Mouse (Mus musculus) lung, postnatal 36 days (tissue): ENCODE measurements around the gene Zfhx3.

Experiments used
- DNase-seq: peaks from one replicate; pipeline ENCODE4 v3.0.0; 2022; ENCODE audit warnings: mixed read lengths

Zfhx3 gene

DNA sequence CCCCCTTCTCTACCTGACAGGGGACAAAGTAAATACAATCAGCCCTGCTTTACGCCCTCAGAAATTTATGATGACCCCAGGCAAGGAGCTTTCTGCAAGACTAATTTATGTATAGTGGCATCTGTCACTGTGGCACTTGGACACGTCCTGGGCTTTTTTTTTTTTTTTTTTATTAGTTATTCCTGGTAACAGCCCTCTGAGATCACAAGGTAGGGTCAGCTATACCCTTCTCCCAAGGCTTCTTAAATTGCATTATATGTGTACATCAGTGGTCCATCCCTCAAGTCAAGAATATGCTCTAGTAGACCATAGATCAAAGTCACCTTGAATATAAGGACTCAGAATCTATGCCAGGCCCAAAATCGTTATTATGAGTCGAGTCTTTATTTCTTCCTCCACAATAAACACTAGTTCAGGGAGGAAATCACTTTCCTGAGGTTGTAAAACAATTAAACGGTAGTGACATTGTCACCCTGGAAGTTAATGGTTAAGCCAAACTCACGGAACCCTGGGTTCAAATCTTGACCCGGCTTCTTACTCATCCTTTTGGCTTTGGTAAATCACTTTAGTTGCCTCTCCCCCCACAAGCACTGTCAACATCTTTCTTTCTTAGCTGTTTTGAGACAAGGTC lies 621.6 kb downstream of the Zfhx3 start:
- no peak for DNase-seq

DNA sequence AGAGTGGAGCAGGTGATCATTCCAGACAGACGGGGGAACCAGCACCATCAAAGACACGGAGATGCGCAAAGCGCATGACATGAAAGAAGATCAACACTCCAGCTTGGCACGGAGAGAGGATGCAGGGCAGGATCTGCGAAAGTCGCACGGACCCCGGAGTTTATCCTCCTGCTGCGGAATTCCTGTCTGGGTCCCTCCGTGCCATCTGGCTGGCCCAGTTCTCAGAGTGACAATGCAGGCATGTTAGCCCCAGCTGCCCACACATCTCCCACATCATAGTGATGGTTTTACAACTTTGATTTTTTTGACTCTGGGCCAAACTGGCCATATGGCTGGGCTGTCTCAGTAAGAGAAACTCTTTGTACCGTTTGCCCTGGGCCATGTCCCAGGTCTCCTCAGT lies 623.6 kb downstream of the Zfhx3 start:
- no peak for DNase-seq

DNA sequence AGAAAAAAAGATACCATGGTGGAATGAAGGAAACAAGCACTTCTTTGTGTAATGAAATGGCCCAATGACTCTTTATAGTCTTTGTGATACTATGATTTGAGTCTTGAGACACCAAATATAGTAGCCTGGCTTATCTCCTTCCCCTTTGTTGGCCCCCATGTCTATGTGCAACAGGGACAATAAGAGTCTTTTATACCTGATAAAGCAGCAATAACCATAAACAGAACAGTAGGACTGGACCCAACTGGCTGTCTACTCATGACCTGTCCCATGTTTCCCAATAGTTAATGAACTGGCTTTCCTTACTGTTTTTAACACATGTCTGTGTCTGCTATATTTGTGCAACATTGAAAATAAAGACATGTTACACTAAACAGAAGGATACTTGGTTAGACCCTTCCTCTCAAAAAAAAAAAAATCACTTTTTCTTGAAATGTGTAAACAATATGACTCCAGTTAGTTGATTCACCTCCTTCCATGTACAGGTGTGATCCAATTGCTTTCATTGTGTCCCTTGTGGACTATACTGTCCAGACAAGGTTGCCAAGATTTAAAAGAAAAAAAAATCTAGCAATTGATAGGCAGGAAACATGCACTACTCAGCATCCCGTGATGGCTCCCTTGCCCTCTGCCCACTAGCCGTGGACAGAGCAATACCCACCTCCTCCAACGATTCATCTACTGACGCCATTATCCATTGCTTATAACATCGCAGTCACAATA lies 631.0 kb downstream of the Zfhx3 start:
- no peak for DNase-seq

DNA sequence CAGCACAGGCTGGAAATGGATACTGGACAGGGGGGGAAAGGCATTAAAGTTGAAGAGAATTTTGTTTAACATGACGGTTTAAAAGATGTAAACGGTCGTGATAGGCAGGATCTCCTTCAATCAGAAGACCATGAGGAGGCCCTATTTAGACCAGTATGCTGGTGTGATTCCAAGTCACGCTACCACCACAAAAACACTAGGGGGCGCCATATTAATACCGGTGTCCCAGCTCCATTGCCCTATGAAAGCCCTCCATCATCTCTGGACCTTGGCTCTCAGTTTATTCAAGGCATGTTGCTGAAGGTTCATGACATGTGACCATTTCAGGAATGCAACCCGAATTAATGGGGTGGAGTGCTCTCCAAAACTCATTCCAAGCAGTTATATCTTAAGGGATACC lies 631.7 kb downstream of the Zfhx3 start:
- DNase-seq: peak; percentile 85

DNA sequence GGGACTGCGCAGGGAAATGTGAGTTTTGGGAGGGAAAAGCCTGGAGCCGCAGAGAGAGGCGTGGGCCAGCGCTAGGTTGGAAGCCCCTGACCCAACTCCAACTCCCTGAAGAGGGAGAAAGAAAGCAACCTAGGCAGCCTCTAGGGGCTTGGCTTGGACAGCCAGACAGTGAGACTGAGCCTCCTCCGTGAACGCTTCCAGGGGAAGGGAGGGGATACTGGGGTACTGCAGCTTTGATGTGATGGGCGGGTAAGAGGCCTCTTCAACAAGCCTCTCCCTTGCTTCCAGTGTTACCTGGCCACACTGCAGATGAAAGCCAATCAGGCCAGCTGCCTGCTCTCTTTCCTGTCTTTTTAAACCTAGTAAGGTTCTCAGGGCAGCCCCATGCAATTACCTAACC lies 635.1 kb downstream of the Zfhx3 start:
- no peak for DNase-seq

DNA sequence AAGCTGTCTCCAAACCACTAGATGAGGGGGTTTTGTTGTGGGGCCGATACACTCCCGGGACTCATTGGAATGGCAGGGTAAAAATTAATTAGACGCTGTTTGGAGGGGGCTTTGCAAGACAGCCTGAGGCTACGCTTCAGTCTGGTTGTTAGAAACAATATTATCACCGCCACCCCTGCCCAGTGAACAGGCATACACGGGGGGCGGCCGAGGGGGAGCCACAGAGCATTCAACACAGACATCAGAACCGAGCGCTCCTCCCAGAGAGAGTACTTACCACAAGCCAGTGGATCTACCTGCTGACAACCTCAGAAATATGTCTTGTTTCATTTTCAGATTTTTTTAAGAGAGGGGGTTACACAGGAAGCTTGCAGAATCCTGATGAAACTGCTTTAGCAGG lies 635.9 kb downstream of the Zfhx3 start:
- no peak for DNase-seq

DNA sequence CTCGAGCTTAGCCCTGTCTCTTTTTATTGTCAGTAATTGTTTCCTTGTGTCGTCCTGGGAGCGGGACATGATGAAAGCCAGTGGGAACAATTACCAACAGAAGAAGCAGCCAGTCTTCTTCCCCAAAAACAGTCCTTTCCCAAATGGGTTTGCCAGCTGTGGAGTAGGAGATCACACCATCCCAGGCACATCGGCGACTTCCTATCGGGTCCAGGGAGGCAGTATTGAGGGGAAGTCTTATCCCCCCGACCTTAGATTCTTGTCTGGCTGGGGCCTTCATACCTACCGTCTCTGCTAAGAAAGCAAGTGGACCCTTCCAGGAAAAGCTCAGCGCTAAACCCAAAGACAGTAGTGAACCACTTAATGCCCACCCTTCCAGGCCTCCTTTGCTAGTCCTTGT lies 637.4 kb downstream of the Zfhx3 start:
- no peak for DNase-seq

DNA sequence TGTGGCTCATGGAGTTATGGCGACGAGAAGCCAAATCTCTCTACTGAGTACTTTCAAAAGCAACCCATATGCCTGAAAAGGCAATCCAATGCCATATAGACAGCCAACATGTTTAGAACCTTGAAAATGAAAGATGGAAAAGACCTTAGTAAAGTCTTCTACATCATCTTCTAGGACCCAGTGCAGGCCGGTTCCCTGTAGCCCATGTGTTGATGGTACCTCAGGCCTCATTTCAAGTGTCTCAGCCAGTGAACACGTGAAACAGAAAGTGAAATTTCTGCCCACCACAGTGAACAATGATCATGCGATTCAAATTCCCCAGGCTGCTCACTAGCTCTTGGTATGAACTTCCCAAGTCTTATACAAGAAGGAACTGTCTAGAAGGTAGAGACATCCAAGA lies 637.9 kb downstream of the Zfhx3 start:
- no peak for DNase-seq

DNA sequence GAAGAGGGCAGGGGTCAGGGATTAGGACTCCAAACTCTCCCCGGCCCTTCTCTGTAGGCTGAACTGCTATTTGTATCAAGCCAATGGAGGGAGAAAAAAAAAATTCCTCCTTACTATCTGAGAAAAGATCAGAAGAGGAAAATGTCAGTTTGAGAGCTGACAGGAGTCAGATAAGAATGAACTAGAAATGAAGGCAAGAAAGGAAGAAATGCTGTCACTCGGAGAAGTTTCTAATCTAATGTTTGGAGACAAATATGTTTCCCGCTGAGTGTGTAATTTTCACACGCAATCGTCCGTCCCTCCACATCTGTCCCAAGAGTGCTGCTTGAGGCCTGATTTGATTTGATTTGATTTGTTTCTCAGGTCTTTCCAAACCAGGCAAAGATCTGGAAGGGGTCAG lies 639.1 kb downstream of the Zfhx3 start:
- no peak for DNase-seq

DNA sequence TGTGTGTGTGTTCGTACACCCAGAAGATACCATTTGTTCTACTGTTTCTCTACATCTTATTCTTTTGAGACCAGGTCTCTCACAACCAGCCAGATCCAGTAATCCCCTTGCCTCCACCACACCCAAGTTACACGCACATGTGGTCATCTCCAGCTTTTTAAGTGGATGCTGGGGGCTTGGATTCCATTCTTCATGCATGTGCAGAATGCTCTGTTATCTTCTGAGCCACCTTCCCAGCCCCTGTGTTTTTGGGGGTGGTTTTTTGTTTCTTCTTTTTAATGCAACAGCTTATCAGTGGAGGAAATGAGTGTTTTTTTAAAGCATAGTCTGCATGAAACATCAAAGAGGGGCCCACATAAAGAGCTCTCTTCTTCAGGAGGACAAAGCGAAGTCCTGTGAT lies 639.8 kb downstream of the Zfhx3 start:
- DNase-seq: no peak

DNA sequence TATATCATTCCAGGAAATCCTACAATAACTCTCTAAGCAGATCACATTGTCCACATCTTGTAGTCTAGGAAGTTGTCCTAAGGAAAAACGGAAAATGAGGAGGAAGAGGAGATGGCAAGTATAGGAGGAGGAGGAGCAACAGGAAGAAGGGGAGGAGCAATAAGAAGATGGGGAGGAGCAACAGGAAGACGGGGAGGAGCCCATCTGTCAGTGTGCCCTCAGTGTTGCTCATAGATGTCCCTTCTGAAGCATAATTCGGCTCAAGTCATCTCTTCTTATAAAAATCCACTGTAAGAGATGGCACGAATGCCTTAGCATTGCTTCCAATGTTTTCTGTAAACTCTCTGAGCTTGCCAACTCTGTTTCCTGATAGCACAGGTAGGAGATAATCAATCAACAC lies 640.8 kb downstream of the Zfhx3 start:
- DNase-seq: no peak

DNA sequence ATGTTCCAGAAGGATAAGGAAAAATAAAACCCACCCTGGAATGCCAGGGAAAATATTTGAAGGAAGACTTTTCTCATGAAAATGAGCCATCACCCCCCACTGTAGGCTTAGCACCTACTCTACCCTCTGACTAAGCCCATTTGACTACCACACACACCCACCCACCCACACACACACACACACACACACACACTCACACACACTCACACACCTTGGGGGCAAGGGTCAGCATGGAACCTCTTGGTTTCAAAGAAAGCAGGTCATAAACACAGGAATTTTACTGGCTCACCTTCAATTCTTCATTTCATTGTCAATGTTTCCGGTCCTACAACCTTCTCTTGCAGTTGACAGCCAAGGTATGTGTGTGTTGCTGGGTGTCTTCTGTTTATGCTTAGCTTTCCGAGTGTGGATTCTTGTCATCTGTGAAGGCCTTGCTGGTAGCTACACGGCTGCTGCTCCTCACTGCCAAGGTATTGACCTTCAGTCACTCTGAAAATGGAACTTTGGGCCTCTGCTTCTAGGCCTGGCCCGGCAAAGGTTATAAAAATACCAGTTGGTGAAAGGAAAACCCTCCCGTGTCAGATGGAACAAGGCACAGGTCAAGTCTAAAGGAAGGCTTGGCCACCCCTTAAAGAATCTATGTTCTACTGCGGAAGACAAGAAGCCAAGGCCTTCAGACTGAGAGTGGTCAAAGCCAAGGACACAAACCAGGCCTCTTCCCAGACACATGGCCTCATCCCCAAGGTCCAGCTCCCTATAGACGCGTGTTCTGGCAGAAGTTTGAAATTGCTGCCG lies 641.6 kb downstream of the Zfhx3 start:
- no peak for DNase-seq

DNA sequence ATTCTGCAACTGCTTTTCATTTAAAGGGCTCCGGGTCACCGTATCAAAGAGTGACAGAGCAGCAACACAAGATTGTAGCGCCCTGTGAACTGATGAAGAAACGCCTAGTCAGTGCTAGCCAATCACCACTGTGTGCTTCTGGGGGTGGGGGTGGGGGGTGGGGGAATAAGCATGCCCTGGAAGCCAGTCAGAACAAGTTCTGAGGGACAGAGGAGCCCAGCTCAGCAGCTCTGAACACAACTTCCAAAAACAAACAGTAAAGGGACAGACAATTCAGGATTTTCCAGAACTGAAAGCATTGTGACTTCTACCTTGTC lies 642.2 kb downstream of the Zfhx3 start:
- DNase-seq: no peak

DNA sequence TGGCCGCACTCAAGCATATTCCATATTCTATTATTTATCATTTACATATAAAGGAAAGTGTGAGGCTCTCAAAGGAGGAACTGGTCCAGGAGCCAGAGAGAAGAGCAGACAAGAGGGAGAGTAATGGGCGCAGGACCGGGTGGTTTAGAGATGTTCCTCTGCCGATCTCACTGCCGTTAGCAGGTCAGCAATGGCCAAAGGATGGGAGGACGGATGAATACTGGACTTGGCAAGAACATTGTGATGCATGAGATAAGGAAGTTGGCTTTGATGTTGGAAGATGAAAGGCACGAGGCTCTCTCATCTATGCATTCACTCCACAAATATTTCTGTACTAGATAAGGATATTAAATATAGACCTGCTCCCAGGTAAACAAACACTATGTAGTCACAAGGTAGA lies 648.6 kb downstream of the Zfhx3 start:
- DNase-seq: no peak

DNA sequence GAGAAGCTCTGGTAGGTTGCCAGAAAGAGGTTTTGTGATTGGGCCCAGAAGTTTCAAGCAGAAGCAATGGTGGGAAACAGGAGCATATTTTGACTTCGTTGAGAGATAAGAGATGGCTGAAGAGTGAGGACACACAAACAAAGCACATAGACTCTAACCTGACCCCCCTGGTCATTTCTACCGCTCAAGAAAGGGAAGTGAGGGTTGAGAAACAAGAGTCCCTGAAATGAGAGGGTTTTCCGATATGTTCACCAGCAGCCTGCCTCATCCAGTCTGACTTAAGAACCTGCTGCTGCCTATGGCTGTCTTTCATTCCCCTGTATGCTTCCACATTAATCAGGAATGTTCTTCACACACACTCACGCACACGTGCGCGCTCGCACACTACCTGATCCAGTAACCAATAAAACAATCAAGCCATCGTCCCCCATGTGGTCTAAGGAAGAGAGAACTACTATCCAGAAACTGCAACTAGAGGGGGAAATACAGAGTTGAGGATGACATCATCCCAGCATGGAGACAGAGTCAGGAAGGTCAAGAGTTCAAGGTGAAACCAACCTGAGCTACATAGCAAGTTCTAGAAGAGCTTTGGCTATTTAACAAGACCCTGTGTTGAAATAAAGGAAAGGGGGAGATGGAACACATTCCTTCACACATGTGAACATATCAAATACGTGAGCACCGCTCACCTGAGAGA lies 649.7 kb downstream of the Zfhx3 start:
- no peak for DNase-seq

DNA sequence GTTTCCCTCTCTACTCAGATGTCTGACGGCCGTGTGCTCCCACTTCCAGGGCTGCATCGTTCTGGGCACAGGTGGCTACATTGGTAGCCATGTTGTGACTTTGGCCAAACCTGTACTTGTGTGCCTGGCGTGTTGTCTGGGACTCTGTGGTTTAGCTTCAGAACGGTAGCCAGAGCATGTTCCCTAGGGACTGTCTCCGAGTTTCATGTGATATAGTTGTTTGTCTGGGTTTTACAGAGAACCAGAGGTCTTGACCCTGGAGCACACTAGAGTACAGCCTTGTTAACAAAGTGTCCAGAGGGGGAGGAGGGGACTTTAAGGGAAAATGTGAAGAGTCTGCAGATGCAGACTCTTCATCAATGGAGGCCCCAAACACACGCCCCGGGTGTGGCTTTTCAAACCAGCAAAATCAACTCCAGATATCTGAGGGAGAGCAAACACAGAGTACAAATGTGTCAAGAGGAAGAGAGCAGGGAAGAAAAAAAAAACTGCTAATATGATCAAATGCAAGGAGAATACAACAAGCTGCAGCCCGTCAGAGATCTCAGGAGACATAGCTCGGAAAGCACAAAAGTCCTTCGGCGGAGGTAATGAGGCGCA lies 650.6 kb downstream of the Zfhx3 start:
- DNase-seq: no peak

DNA sequence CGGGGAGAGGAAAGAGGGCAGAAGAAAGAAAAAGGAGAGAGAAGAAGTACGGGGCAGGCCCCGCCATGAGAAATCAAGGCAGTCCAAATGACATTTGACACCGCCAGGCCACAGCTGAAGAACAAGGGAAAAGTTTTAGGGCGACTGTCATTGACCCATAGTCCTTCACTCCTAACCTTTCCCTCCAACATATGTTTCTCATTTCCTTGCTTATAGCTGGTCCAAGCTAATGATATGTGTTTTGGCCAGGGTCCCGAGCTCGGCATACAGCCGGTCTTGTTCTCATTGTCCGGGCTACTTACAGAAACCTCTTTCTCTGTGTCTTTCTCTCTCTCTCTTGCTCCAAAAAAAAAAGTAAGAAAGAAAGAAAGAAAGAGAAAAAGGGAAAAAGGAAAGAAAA lies 651.4 kb downstream of the Zfhx3 start:
- no peak for DNase-seq

DNA sequence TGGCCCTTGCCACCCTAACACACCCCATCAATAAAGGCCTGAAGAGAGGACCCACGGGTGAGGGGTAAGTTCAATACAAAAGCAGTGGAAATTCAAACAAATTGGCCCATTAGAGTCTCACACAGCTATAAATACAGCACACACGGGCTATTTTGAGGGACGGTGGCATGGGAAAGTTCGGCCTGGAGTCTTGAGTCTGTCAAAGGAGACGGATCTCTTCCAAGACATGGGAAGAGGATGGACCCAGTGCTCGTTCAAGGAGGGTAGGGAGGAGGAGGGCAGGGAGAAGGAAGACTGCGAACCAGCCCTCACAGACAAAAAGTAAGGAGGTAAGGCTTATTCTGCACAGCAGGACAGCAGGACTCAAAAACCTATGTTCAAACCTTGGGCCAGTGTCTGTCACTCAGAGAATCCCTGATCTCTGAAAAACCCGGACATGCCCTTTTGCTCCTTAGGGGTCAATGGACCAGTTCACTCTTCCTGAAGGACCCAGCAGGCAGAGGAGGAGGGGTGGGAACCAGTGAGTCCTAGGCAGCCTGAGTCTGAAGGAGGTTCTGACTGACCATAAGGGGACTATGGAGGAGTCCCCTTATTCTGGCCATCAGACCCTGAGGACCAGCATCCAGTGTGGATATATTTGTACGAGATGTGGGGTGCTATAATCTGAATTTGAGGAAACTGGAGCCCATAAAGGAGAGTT lies 652.1 kb downstream of the Zfhx3 start:
- DNase-seq: no peak

DNA sequence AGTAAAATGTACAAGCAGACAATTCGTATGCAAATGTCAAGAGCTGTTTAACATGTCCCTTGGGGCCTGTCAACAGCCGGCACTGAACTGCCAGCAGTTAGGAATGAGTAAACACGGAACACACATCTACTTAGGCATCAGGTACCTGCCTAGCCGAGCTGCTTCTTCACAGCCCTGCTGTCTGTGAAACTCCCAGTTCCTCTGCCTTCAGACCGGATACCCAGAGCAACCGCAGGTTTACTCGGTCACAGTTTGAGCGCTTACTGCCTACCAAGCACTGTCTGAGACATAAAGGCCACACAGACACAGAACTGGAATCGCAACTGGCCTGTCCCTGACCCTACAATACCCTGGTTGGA lies 652.6 kb downstream of the Zfhx3 start:
- no peak for DNase-seq

DNA sequence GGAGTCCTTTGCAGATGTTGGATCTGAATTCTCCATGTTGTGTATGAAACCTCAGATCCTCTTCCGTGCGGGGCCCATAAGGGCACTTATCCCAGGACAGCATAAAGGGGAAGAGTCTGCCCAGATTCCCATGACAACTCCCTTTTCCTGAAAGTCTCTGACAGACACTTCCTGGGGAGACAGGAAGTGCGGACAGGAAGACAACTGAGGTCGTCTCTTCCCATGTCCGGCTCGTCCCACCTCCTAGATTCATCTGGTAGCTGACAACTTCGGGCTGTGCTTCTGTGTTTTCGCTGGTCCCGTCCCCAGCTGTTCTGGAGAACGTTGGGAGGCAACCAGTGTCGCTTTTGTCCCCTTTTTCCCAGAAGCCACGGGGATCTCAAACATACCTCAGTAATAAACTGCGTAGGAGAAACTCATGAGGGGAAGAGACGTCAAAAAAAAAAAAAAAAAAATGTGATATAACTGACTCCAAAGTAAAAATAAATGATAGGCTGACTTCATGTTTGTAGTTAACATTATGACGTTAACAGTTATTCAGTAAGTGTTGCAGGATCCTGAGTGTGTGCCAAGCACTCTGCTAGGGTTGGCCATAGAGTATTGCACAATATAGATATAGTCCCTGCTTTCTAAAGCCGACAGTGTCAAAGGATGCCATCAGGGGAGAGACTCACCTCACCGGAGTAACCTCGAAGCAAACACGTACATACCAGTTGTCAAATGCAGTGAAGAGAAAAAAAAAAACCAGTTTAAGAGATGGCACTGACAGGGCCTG lies 653.5 kb downstream of the Zfhx3 start:
- peak; percentile 63 for DNase-seq

DNA sequence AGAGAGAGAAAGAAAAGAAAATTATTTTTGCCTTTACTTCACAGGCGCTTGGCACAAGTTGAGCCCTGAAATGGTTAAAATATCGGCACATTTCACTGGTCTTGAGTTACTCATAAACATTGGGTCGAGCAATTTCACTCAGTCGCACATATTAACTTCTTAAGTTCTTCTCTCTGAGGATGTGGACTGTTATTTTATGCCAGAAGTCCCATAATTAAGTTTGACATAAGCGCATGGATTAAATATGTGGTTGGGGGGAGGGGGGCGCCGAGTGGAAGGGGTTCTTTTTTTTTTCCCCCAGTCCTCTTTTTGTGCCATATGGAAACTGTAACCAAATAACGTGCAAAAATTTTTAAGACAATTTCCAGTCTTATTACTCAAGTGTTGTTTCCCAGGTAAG lies 656.6 kb downstream of the Zfhx3 start:
- DNase-seq: no peak

DNA sequence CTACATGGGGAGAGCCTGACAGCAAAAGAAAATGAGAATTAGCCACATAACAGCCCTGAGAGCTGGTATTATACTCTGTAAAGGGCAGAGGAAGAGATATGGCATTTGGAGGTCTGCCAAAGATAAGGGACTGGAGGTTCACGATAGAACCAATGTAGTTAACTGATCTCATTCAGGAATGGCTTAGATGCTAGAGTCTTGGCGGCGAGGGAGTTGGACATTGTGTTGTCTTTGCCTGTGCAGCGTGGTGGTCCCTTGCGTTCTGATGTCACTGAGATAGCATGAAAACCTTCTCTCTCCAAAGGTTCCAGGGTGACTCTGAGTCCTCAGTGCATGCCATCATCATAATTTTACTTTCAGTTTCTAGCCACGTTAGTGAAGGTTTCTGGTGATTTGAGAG lies 657.1 kb downstream of the Zfhx3 start:
- no peak for DNase-seq
